8 mouse cellular contexts compared by ENCODE assay signal in genomic region chr13:73803450-73804178, GRCm38 (mm10). TPM values are rescaled to one million over a fixed set of nuclear protein-coding genes. Genes with fewer than 3 reads are reported as not detected.
DNase-seq lines count a peak whose midpoint lies in the region; ATAC-seq and TF ChIP-seq lines count a peak whose summit lies in the region.

No protein-coding gene starts in this region.

- H3K27ac ChIP-seq in intestine, embryonic 16.5 days (ENCODE audit: low read length): peak overlapping the region; percentile 27; the same call in 1 of the 2 replicates
- peak overlapping the region; percentile 64 for H3K27ac ChIP-seq in lung, postnatal 0 days (ENCODE audit: low read length)

- H3K27me3 ChIP-seq in intestine, embryonic 16.5 days (replicated peaks; ENCODE audit: control insufficient read depth, insufficient read depth, low read length): no peaks in the 10 kb centered on the region
- no peaks in the 10 kb centered on the region for H3K27me3 ChIP-seq in lung, postnatal 0 days (replicated peaks; ENCODE audit: insufficient read depth, low read length)

- WGBS in intestine, embryonic 16.5 days: 76% methylated on average over 8 of the region's 8 CpGs
- 48% methylated on average over 8 of the region's 8 CpGs for WGBS in lung, postnatal 0 days

- TF ChIP-seq EP300 in lung, postnatal 0 days (IDR thresholded peaks at IDR 0.05): peak; percentile 79

- peak; percentile 74 for ATAC-seq in intestine, embryonic 16.5 days
- peak; percentile 96 for ATAC-seq in lung, postnatal 0 days

- TF ChIP-seq CTCF in lung, postnatal 0 days (IDR thresholded peaks at IDR 0.05): no peak

- H3K4me2 ChIP-seq in intestine, embryonic 16.5 days (ENCODE audit: low read depth, low read length): no peak overlapping the region
- H3K4me2 ChIP-seq in lung, postnatal 0 days (replicated peaks; ENCODE audit: low read depth, low read length): no peak overlapping the region

- H3K36me3 ChIP-seq in intestine, embryonic 16.5 days (ENCODE audit: control insufficient read depth, insufficient read depth, low read length): peaks cover 19% of the 10 kb centered on the region
- no peaks in the 10 kb centered on the region for H3K36me3 ChIP-seq in lung, postnatal 0 days (ENCODE audit: insufficient read depth, low read length)

- H3K4me1 ChIP-seq in intestine, embryonic 16.5 days (ENCODE audit: control insufficient read depth, insufficient read depth, low read length): no peaks in the 10 kb centered on the region
- no peaks in the 10 kb centered on the region for H3K4me1 ChIP-seq in lung, postnatal 0 days (ENCODE audit: insufficient read depth, low read depth, low read length)

- H3K9ac ChIP-seq in intestine, embryonic 16.5 days (ENCODE audit: low read depth, low read length): no peak overlapping the region
- H3K9ac ChIP-seq in lung, postnatal 0 days (replicated peaks; ENCODE audit: low read depth): no peak overlapping the region

- no peak overlapping the region for H3K4me3 ChIP-seq in intestine, embryonic 16.5 days (ENCODE audit: low read length)
- H3K4me3 ChIP-seq in lung, postnatal 0 days (ENCODE audit: low read depth, low read length): no peak overlapping the region

- no peaks in the 10 kb centered on the region for H3K9me3 ChIP-seq in intestine, embryonic 16.5 days (ENCODE audit: control insufficient read depth, low read length)
- no peaks in the 10 kb centered on the region for H3K9me3 ChIP-seq in lung, postnatal 0 days (ENCODE audit: low read length)

- peak; percentile 22 for DNase-seq in ovary, postnatal 36 days (ENCODE audit: low spot score)
- no peak for DNase-seq in ovary, postnatal 10 days (ENCODE audit: low spot score)
- DNase-seq in gastrocnemius, adult 8-10 months (ENCODE audit: low spot score in 2 of 2): peak; percentile 33 to 36
- DNase-seq in lung, postnatal 0 days (ENCODE audit: low spot score): peak; percentile 91
- peak; percentile 34 for DNase-seq in urinary bladder, postnatal 25 days (ENCODE audit: low spot score)
- no peak for DNase-seq in thymus, postnatal 10 days (ENCODE audit: low spot score in 2 of 2)
- DNase-seq in thymus, postnatal 0 days (ENCODE audit: low spot score): no peak

RNA-seq across cellular contexts. Expression of gene Nkd2, which starts 43.8 kb away (rescaled TPM):
- total RNA-seq in gastrocnemius, adult 8-10 months (2022): 1 to 10 TPM in 3 of 4 experiments, under 1 TPM in 1; 0.97 to 1.7 (median 1.4) TPM
- 4.1 and 4.2 TPM in 2 replicates for polyA plus RNA-seq in intestine, embryonic 16.5 days (2015; fragmentation: Nextera tagmentation; extraction: Ambion mirVana)
- polyA plus RNA-seq in lung, postnatal 0 days (2015; fragmentation: Nextera tagmentation; extraction: Ambion mirVana): 3.1 and 3.2 TPM in 2 replicates
- 0.78 and 0.96 TPM in 2 replicates for polyA plus RNA-seq in thymus, postnatal 0 days (2015; fragmentation: Nextera tagmentation; extraction: Ambion mirVana)

Comparison
In these comparisons a context has a peak if more than half of its experiments do, and no peak if none do; other contexts are left out.
1. DNase-seq: peak in ovary, postnatal 36 days (single experiment), gastrocnemius, adult 8-10 months (2 of 2), lung, postnatal 0 days (single experiment) and urinary bladder, postnatal 25 days (single experiment); none in ovary, postnatal 10 days (single experiment), thymus, postnatal 10 days (0 of 2) and thymus, postnatal 0 days (single experiment).